Comparison of ENCODE assay signal across 12 mouse cellular contexts in genomic region chr7:89433893-89434616, GRCm38 (mm10). TPM values are rescaled to one million over a fixed set of nuclear protein-coding genes. Genes with fewer than 3 reads are reported as not detected.
DNase-seq lines count a peak whose midpoint lies in the region; ATAC-seq and TF ChIP-seq lines count a peak whose summit lies in the region.
"Had no signal": no experiment of that assay in that cellular context is flagged by ENCODE, and none has a peak within 500 bp of the region (broad histone marks: within the 10 kb centered on the region; RNA-seq: fewer than 3 reads in every experiment).

No protein-coding gene starts in this region.

- no peak for TF ChIP-seq CTCF in liver, adult 2 months (IDR thresholded peaks at IDR 0.05; ENCODE audit: low read depth, low read length)

- H3K27ac ChIP-seq in liver, adult 2 months (replicated peaks; ENCODE audit: insufficient read depth, low read depth, low read length) = no peak overlapping the region
- H3K27ac ChIP-seq in liver, embryonic 12.5 days = no peak overlapping the region
- H3K27ac ChIP-seq in intestine, embryonic 16.5 days (ENCODE audit: low read length) = no peak overlapping the region
- H3K27ac ChIP-seq: hindbrain, postnatal 0 days had no signal

- no peaks in the 10 kb centered on the region for H3K79me2 ChIP-seq in liver, adult 2 months (ENCODE audit: control insufficient read depth, insufficient read depth, low read length)

- DNase-seq in liver, adult 2 months (ENCODE audit: extremely low read depth, low read depth, low spot score) = peak; percentile 86
- peak; percentile 50 for DNase-seq in R1 (ENCODE audit: low read depth, low spot score)
- DNase-seq in kidney, postnatal 25 days = peak; percentile 82 to 95
- no peak for DNase-seq in embryo, embryonic 10 days (ENCODE audit: low spot score)
- DNase-seq in gastrocnemius, adult 8-10 months (ENCODE audit: low spot score in 2 of 2) = no peak
- DNase-seq: cerebellum, adult 9-11 months; right cerebral cortex, postnatal 25 days had no signal

- H3K4me2 ChIP-seq in liver, embryonic 12.5 days = no peak overlapping the region
- no peak overlapping the region for H3K4me2 ChIP-seq in intestine, embryonic 16.5 days (ENCODE audit: low read depth, low read length)
- H3K4me2 ChIP-seq: limb, embryonic 13.5 days had no signal

- no peak overlapping the region for H3K9ac ChIP-seq in liver, adult 2 months (ENCODE audit: low read depth, low read length)
- no peak overlapping the region for H3K9ac ChIP-seq in liver, embryonic 12.5 days
- no peak overlapping the region for H3K9ac ChIP-seq in intestine, embryonic 16.5 days (ENCODE audit: low read depth, low read length)
- H3K9ac ChIP-seq: forebrain, postnatal 0 days; limb, embryonic 13.5 days had no signal

- no peaks in the 10 kb centered on the region for H3K9me3 ChIP-seq in liver, embryonic 12.5 days (replicated peaks)
- H3K9me3 ChIP-seq in intestine, embryonic 16.5 days (ENCODE audit: control insufficient read depth, low read length) = no peaks in the 10 kb centered on the region
- H3K9me3 ChIP-seq: limb, embryonic 13.5 days had no signal

- no peaks in the 10 kb centered on the region for H3K27me3 ChIP-seq in liver, adult 2 months (ENCODE audit: control insufficient read depth, insufficient read depth, low read length)
- no peaks in the 10 kb centered on the region for H3K27me3 ChIP-seq in liver, embryonic 12.5 days (replicated peaks)
- no peaks in the 10 kb centered on the region for H3K27me3 ChIP-seq in intestine, embryonic 16.5 days (replicated peaks; ENCODE audit: control insufficient read depth, insufficient read depth, low read length)
- H3K27me3 ChIP-seq: limb, embryonic 13.5 days had no signal

- no peak for TF ChIP-seq POLR2A in liver, adult 2 months (IDR thresholded peaks at IDR 0.05; ENCODE audit: extremely low read depth, insufficient read depth, low read length)

- H3K4me3 ChIP-seq in liver, adult 2 months (ENCODE audit: insufficient read depth, low read depth, low read length) = no peak overlapping the region
- no peak overlapping the region for H3K4me3 ChIP-seq in liver, embryonic 12.5 days
- no peak overlapping the region for H3K4me3 ChIP-seq in intestine, embryonic 16.5 days (ENCODE audit: low read length)
- H3K4me3 ChIP-seq: limb, embryonic 13.5 days had no signal

- no peaks in the 10 kb centered on the region for H3K36me3 ChIP-seq in liver, adult 2 months (ENCODE audit: control insufficient read depth, insufficient read depth, low read length)
- no peaks in the 10 kb centered on the region for H3K36me3 ChIP-seq in liver, embryonic 12.5 days
- no peaks in the 10 kb centered on the region for H3K36me3 ChIP-seq in intestine, embryonic 16.5 days (ENCODE audit: control insufficient read depth, insufficient read depth, low read length)
- H3K36me3 ChIP-seq: limb, embryonic 13.5 days had no signal

- peaks cover 2% of the 10 kb centered on the region for H3K4me1 ChIP-seq in liver, adult 2 months (ENCODE audit: control insufficient read depth, insufficient read depth, low read length)
- H3K4me1 ChIP-seq in liver, embryonic 12.5 days = no peaks in the 10 kb centered on the region
- H3K4me1 ChIP-seq in intestine, embryonic 16.5 days (ENCODE audit: control insufficient read depth, insufficient read depth, low read length) = peaks cover 8% of the 10 kb centered on the region

- 40% methylated on average over 8 of the region's 8 CpGs for WGBS in liver, adult 2 months
- 32% methylated on average over 8 of the region's 8 CpGs for WGBS in liver, embryonic 12.5 days (ENCODE audit: insufficient replicate concordance)
- 36% methylated on average over 8 of the region's 8 CpGs for WGBS in intestine, embryonic 16.5 days

- ATAC-seq in liver, embryonic 12.5 days = no peak
- ATAC-seq in intestine, embryonic 16.5 days = peak; percentile 61

RNA-seq across cellular contexts. Expression of gene Fzd4, which starts 29.9 kb away (rescaled TPM):
- total RNA-seq in liver, adult 2 months (2014; rRNA removed) = 11.5 and 12.1 TPM in 2 replicates
- polyA plus RNA-seq in liver, adult 2 months (2012; rRNA removed) = 4.8 and 6.3 TPM in 2 replicates
- 3.5 and 4.5 TPM in 2 replicates for polyA plus RNA-seq in liver, embryonic 12.5 days (2016; fragmentation: Nextera tagmentation; extraction: Ambion mirVana)
- polyA plus RNA-seq in intestine, embryonic 16.5 days (2015; fragmentation: Nextera tagmentation; extraction: Ambion mirVana) = 7.4 and 8.9 TPM in 2 replicates
- total RNA-seq in gastrocnemius, adult 8-10 months (2022) = 10 to 100 TPM; 16.8 to 33.2 (median 27.0) TPM

RNA-seq across cellular contexts. Expression of gene Tmem135, which starts 30.0 kb away (rescaled TPM):
- 60.4 and 60.5 TPM in 2 replicates for total RNA-seq in liver, adult 2 months (2014; rRNA removed)
- 101 and 108 TPM in 2 replicates for polyA plus RNA-seq in liver, adult 2 months (2012; rRNA removed)
- 16.0 and 16.7 TPM in 2 replicates for polyA plus RNA-seq in liver, embryonic 12.5 days (2016; fragmentation: Nextera tagmentation; extraction: Ambion mirVana)
- 54.6 and 63.1 TPM in 2 replicates for polyA plus RNA-seq in intestine, embryonic 16.5 days (2015; fragmentation: Nextera tagmentation; extraction: Ambion mirVana)
- total RNA-seq in gastrocnemius, adult 8-10 months (2022) = 10 to 100 TPM; 13.9 to 18.6 (median 15.0) TPM

Comparison
In these comparisons a context has a peak if more than half of its experiments do, and no peak if none do; other contexts are left out.
1. DNase-seq: peak in liver, adult 2 months (single experiment), R1 (single experiment) and kidney, postnatal 25 days (2 of 2); none in embryo, embryonic 10 days (single experiment) and gastrocnemius, adult 8-10 months (0 of 2).